Mouse (Mus musculus) midbrain, postnatal 0 days (tissue): ENCODE data around the gene Hdhd5. TPM values are rescaled to one million over a fixed set of nuclear protein-coding genes. Genes with fewer than 3 reads are reported as not detected.

Experiments used
- ATAC-seq: fragments of 200-750 bp; cut with Nextera tagmentation; 2 replicates; pipeline ENCODE4 v1.8.0; 2017; ENCODE audit warnings: moderate number of reproducible peaks, mild to moderate bottlenecking, moderate TSS enrichment, moderate library complexity; ENCODE audit not compliant: low FRiP score
- DNase-seq: peaks from one replicate; pipeline ENCODE4 v3.0.0-alpha.2; 2015; ENCODE audit warnings: low spot score
- H3K27ac ChIP-seq: fragments of 300-500 bp; sonication (generic); 2 replicates; pipeline ENCODE4 v1.5.1; 2014; ENCODE audit warnings: low read depth, mild to moderate bottlenecking, low read length, mixed read lengths
- H3K27me3 ChIP-seq: fragments of 300-500 bp; sonication (generic); 2 replicates; pipeline ENCODE4 v1.6.1; 2014; ENCODE audit warnings: low read length, control low read depth, mixed read lengths; ENCODE audit not compliant: insufficient read depth
- H3K36me3 ChIP-seq: fragments of 300-500 bp; sonication (generic); 2 replicates; pipeline ENCODE4 v1.6.1; 2014; ENCODE audit warnings: low read length, control low read depth, mixed read lengths; ENCODE audit not compliant: insufficient read depth
- H3K4me1 ChIP-seq: fragments of 300-500 bp; sonication (generic); 2 replicates; pipeline ENCODE4 v1.6.1; 2014; ENCODE audit warnings: mild to moderate bottlenecking, control low read depth, antibody characterized with exemption, low read length, mixed read lengths; ENCODE audit not compliant: insufficient read depth
- H3K4me2 ChIP-seq: fragments of 300-500 bp; sonication (generic); 2 replicates; pipeline ENCODE4 v1.6.1; 2014; ENCODE audit warnings: low read depth, mild to moderate bottlenecking, low read length, mixed read lengths; ENCODE audit not compliant: poor library complexity, severe bottlenecking
- H3K4me3 ChIP-seq: fragments of 300-500 bp; sonication (generic); 2 replicates; pipeline ENCODE4 v1.5.1; 2014; ENCODE audit warnings: low read depth, mild to moderate bottlenecking, low read length, moderate library complexity
- H3K9ac ChIP-seq: fragments of 300-500 bp; sonication (generic); replicated peaks from 2 replicates; pipeline ENCODE4 v1.6.1; 2014; ENCODE audit warnings: mild to moderate bottlenecking, low read length, moderate library complexity, mixed read lengths; ENCODE audit not compliant: poor library complexity, severe bottlenecking
- H3K9me3 ChIP-seq: fragments of 300-500 bp; sonication (generic); 2 replicates; pipeline ENCODE4 v1.6.1; 2016; ENCODE audit warnings: low read length, control low read depth
- CTCF ChIP-seq: IDR thresholded peaks from 2 replicates; pipeline ENCODE4 v1.5.1; 2016; ENCODE audit warnings: antibody characterized with exemption, mild to moderate bottlenecking
- WGBS: fragments of 180-500 bp; shearing (Covaris S2); extraction: QIAGEN DNeasy Blood & Tissue Kit; methylation state at CpG from one replicate; pipeline ENCODE4 v1.1.7; 2014; 5-methylcytosine and 5-hydroxymethylcytosine counted together
- polyA plus RNA-seq: library from polyadenylated mRNA; unstranded; fragments of >200 nt; fragmentation: Nextera tagmentation; extraction: Ambion mirVana; gene quantifications from 2 replicates; pipeline ENCODE4 v1.2.1, GENCODE M21; 2015
- total RNA-seq: library from RNA; depleted of rRNA; stranded (reverse); fragments of >200 nt; gene quantifications from 2 replicates; pipeline ENCODE4 v1.2.3, GENCODE M21; 2014

Hdhd5 gene
- total and polyA plus RNA-seq, 2 experiments from 2014 or later: 16.6 to 39.3 TPM

DNA sequence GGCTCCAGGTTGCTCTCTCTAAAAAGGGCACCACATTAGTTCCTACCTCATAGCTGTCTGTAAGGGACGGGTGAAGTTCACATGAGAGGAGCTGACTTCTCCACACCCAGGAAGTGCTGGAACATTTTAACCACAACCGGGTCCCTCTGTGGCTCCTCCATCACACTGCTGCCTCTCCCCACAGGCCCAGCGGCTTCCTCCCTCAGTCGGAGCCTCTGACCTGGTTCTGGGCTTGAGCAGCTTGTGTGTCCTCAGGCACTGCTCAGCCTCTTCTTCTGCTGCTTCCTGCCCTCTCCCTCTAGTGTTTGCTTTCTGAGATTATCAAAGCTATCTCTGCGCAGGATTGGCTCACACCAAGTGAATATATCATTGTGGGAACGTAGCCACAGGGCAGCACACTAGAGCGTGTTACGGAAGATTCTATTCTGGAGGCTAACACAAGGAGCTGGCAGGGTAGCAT, 45.0 kb downstream of the Hdhd5 start:
- H3K9ac ChIP-seq: no peak overlapping the region
- H3K4me1 ChIP-seq: peaks cover 10% of the 10 kb centered on the region; the same call in 1 of the 2 replicates
- WGBS: 59% methylated on average over 8 of the region's 8 CpGs
- H3K4me2 ChIP-seq: no peak overlapping the region
- H3K27ac ChIP-seq: no peak overlapping the region
- no peak overlapping the region for H3K4me3 ChIP-seq
- ATAC-seq: no peak
- H3K27me3 ChIP-seq: no peaks in the 10 kb centered on the region
- peak; percentile 35 for TF ChIP-seq CTCF
- no peak for DNase-seq
- no peaks in the 10 kb centered on the region for H3K9me3 ChIP-seq
- H3K36me3 ChIP-seq: no peaks in the 10 kb centered on the region; the same call in 1 of the 2 replicates

DNA sequence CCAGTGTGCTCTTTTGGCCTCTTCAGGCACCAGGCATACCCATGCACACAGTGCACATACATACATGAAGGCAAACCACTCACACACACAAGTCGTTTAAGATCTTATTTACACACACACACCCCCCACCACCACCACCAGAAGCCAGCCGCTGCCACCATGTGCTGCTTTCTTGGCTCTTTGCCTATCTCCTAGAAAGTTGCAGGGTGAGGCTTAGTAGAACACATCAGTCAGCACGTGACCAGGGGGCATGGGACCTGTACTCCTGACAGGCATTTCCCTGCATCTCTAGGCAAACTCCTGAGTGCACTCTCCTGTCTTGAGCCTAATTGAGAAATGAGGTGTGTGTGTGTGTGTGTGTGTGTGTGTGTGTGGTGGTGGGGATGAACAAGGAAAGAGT, 46.1 kb downstream of the Hdhd5 start:
- H3K27ac ChIP-seq: no peak overlapping the region
- H3K4me3 ChIP-seq: no peak overlapping the region
- ATAC-seq (no peak), DNase-seq (no peak)
- WGBS: 82% methylated on average over 3 of the region's 3 CpGs
- no peaks in the 10 kb centered on the region for H3K9me3 ChIP-seq
- H3K9ac ChIP-seq: no peak overlapping the region
- no peaks in the 10 kb centered on the region for H3K27me3 ChIP-seq
- H3K4me2 ChIP-seq: no peak overlapping the region
- TF ChIP-seq CTCF: no peak
- H3K4me1 ChIP-seq: no peaks in the 10 kb centered on the region
- H3K36me3 ChIP-seq: no peaks in the 10 kb centered on the region; the same call in 1 of the 2 replicates

DNA sequence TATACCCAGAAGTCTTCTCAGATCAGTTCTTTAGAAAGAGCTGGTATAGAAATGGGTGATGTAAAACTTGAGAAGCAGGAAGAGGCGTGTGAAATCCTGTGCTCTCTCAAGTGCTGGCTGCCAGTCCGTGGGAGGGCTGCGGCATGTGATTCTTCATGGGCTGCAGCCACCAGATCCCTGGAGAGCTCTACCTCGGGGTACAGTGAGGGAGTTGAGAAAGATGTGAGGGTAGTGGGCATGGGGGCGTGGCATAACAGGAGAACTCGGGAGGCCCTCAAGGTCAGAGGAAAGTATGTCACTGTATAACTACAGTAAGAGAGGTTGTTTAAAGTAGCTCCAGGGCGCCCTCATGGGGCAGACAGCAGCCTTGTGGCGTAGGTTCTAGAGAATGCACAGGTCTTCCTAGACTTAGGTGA, 47.9 kb downstream of the Hdhd5 start:
- H3K4me1 ChIP-seq: no peaks in the 10 kb centered on the region
- no peak overlapping the region for H3K4me2 ChIP-seq
- 38% methylated on average over 8 of the region's 8 CpGs for WGBS
- no peak overlapping the region for H3K4me3 ChIP-seq
- no peak for ATAC-seq
- H3K9ac ChIP-seq: no peak overlapping the region
- no peaks in the 10 kb centered on the region for H3K9me3 ChIP-seq
- TF ChIP-seq CTCF: peak; percentile 61
- H3K36me3 ChIP-seq: no peaks in the 10 kb centered on the region; the same call in 1 of the 2 replicates
- H3K27ac ChIP-seq: no peak overlapping the region
- no peak for DNase-seq
- H3K27me3 ChIP-seq: no peaks in the 10 kb centered on the region

DNA sequence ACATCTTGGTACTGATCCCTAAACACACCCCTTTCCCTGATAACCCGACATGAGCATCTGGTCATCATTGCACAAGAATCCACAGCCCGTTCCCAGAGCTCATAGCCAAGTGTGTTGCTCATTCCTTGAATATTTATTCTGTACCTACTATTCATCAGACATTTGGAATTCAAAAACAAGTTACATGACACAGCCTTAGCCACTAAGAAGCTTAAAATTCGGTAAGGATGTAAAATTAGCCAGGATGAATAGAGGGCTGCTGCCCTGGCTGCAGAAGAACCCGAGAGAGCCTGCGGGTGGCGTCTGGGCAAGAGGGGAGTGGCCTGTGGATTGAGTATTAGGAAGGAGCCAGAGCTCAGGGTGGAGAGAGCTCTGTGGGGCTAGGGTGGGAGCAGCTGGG, 48.4 kb downstream of the Hdhd5 start:
- H3K4me3 ChIP-seq: no peak overlapping the region
- no peak for ATAC-seq
- WGBS: 34% methylated on average over 6 of the region's 6 CpGs
- DNase-seq: no peak
- TF ChIP-seq CTCF: no peak
- H3K4me1 ChIP-seq: no peaks in the 10 kb centered on the region
- H3K36me3 ChIP-seq: no peaks in the 10 kb centered on the region; the same call in 1 of the 2 replicates
- H3K27me3 ChIP-seq: no peaks in the 10 kb centered on the region
- no peak overlapping the region for H3K4me2 ChIP-seq
- no peak overlapping the region for H3K27ac ChIP-seq
- H3K9ac ChIP-seq: no peak overlapping the region
- H3K9me3 ChIP-seq: no peaks in the 10 kb centered on the region

DNA sequence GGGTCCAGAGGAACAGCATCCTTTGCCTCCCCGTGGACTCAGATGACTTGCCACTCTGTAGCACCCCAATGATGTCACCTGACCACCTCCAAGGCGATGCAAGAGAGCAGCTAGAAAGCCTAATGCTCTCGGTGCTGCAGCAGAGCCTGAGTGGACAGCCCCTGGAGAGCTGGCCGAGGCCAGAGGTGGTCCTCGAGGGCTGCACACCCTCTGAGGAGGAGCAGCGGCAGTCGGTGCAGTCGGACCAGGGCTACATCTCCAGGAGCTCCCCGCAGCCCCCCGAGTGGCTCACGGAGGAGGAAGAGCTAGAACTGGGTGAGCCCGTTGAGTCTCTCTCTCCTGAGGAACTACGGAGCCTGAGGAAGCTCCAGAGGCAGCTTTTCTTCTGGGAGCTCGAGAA, 49.1 kb downstream of the Hdhd5 start:
- WGBS: 81% methylated on average over 14 of the region's 14 CpGs
- Histone ChIP-seq H3K9ac (no peak overlapping the region), H3K27me3 (no peaks in the 10 kb centered on the region), H3K9me3 (no peaks in the 10 kb centered on the region), H3K4me2 (no peak overlapping the region), H3K4me3 (no peak overlapping the region), H3K36me3 (no peaks in the 10 kb centered on the region; the same call in 1 of the 2 replicates), H3K27ac (no peak overlapping the region), H3K4me1 (no peaks in the 10 kb centered on the region)
- DNase-seq: no peak
- TF ChIP-seq CTCF: no peak
- ATAC-seq: no peak

DNA sequence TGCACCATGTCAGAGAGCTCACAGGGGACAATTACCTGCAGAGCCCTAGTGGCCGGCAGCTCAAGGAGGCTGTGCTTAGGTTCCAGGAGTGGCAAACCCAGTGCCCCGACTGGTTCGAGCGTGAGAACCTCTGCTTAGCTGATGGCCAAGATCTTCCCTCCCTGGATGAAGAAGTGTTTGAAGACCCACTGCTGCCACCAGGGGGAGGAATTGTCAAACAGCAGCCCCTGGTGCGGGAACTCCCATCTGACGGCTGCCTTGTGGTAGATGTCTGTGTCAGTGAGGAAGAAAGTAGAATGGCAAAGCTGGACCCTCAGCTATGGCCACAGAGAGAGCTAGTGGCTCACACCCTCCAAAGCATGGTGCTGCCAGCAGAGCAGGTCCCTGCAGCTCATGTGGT, 49.6 kb downstream of the Hdhd5 start:
- Histone ChIP-seq H3K27ac (no peak overlapping the region), H3K9ac (no peak overlapping the region), H3K9me3 (no peaks in the 10 kb centered on the region), H3K4me3 (no peak overlapping the region), H3K36me3 (no peaks in the 10 kb centered on the region; the same call in 1 of the 2 replicates), H3K27me3 (no peaks in the 10 kb centered on the region), H3K4me1 (no peaks in the 10 kb centered on the region), H3K4me2 (no peak overlapping the region)
- WGBS: 89% methylated on average over 6 of the region's 6 CpGs
- TF ChIP-seq CTCF: peak; percentile 36
- DNase-seq: no peak
- no peak for ATAC-seq
